Mouse (Mus musculus) forebrain, postnatal 0 days (tissue): Measurements from ENCODE around the gene Dcakd. TPM values are rescaled to one million over a fixed set of nuclear protein-coding genes. Genes with fewer than 3 reads are reported as not detected.

Experiments
- ATAC-seq: fragments of 200-750 bp; cut with Nextera tagmentation; 2 replicates; pipeline ENCODE4 v1.8.0; 2017; ENCODE audit warnings: mild to moderate bottlenecking, moderate library complexity
- DNase-seq: peaks from one replicate; pipeline ENCODE4 v3.0.0-alpha.2; 2015
- H3K27ac ChIP-seq: fragments of 300-500 bp; sonication (generic); 2 replicates; pipeline ENCODE4 v1.5.1; 2014; ENCODE audit warnings: low read depth, mild to moderate bottlenecking, antibody characterized with exemption, low read length, moderate library complexity, mixed read lengths
- H3K27me3 ChIP-seq: fragments of 300-500 bp; sonication (generic); 2 replicates; pipeline ENCODE4 v1.6.1; 2014; ENCODE audit warnings: mild to moderate bottlenecking, low read length, mixed read lengths; ENCODE audit not compliant: insufficient read depth
- H3K36me3 ChIP-seq: fragments of 300-500 bp; sonication (generic); 2 replicates; pipeline ENCODE4 v1.6.1; 2014; ENCODE audit warnings: mild to moderate bottlenecking, moderate library complexity; ENCODE audit not compliant: insufficient read depth
- H3K4me1 ChIP-seq: fragments of 300-500 bp; sonication (generic); 2 replicates; pipeline ENCODE4 v1.6.1; 2014; ENCODE audit warnings: antibody characterized with exemption; ENCODE audit not compliant: insufficient read depth
- H3K4me2 ChIP-seq: fragments of 300-500 bp; sonication (generic); 2 replicates; pipeline ENCODE4 v1.6.1; 2014; ENCODE audit warnings: low read depth, mild to moderate bottlenecking, moderate library complexity
- H3K4me3 ChIP-seq: fragments of 300-500 bp; sonication (generic); 2 replicates; pipeline ENCODE4 v1.5.1; 2014; ENCODE audit warnings: low read depth, low read length, mixed read lengths
- H3K9ac ChIP-seq: fragments of 300-500 bp; sonication (generic); 2 replicates; pipeline ENCODE4 v1.6.1; 2014; ENCODE audit warnings: mild to moderate bottlenecking
- H3K9me3 ChIP-seq: fragments of 300-500 bp; sonication (generic); 2 replicates; pipeline ENCODE4 v1.6.1; 2016; ENCODE audit warnings: low read length
- CTCF ChIP-seq: sonication (generic); IDR thresholded peaks from 2 replicates; pipeline ENCODE4 v1.5.1; 2016; ENCODE audit warnings: antibody characterized with exemption, control low read depth, low read depth
- WGBS: fragments of 180-500 bp; shearing (Covaris S2); extraction: QIAGEN DNeasy Blood & Tissue Kit; methylation state at CpG from one replicate; pipeline ENCODE4 v1.1.7; 2014; 5-methylcytosine and 5-hydroxymethylcytosine counted together
- polyA plus RNA-seq: library from polyadenylated mRNA; unstranded; fragments of >200 nt; fragmentation: Nextera tagmentation; extraction: Ambion mirVana; gene quantifications from 2 replicates; pipeline ENCODE4 v1.2.1, GENCODE M21; 2015
- total RNA-seq: library from RNA; depleted of rRNA; stranded (reverse); fragments of >200 nt; gene quantifications from 2 replicates; pipeline ENCODE4 v1.2.3, GENCODE M21; 2014

The Dcakd gene
- total and polyA plus RNA-seq, 2 experiments from 2014 or later: 148 to 173 TPM

DNA sequence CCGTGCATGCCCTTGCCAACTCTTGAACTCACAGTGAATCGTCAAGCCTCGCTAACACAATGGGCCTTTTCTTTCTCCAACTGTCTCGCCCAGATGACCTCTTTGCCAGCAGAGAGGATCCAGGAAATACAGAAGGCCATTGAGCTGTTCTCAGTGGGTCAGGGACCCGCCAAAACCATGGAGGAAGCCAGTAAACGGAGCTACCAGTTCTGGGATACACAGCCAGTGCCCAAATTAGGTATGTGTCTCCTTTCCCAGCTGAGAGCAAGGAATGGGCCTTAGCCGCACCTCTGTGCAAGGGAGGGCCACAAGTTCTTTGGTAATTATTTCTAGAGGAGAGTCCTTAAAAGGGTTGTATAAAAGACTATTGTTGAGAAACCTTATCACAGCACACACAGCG lies 18.2 kb upstream of the Dcakd start:
- Histone ChIP-seq H3K4me2 (no peak overlapping the region), H3K27me3 (no peaks in the 10 kb centered on the region), H3K36me3 (peaks cover 62% of the 10 kb centered on the region), H3K4me3 (no peak overlapping the region), H3K27ac (no peak overlapping the region), H3K9me3 (no peaks in the 10 kb centered on the region), H3K9ac (no peak overlapping the region), H3K4me1 (no peaks in the 10 kb centered on the region)
- DNase-seq: no peak
- no peak for TF ChIP-seq CTCF
- WGBS: 40% methylated on average over 8 of the region's 8 CpGs
- ATAC-seq: no peak

DNA sequence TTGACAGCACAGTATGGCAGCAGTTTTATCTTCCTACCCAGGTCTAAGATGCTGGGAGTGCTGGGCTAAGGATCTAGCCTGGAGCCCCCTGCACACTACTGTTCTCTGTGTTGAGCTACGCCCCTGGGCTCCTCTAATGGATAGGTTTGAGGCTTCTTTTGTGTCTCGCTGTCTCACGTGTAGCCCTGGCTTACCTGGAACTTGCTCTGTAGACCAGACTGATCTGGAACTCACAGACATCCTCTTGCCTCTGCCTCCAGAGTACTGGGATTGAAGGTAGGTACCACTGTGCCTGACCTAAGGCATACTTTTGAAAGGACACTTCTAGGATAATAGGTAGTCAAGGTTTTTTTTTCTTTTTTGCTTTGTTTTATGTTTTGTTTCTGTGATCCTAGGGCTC lies 15.8 kb upstream of the Dcakd start:
- H3K4me1 ChIP-seq: no peaks in the 10 kb centered on the region
- H3K36me3 ChIP-seq: peaks cover 44% of the 10 kb centered on the region
- ATAC-seq: no peak
- H3K4me2 ChIP-seq: no peak overlapping the region
- H3K9me3 ChIP-seq: no peaks in the 10 kb centered on the region
- H3K4me3 ChIP-seq: no peak overlapping the region
- WGBS: 95% methylated on average over 3 of the region's 3 CpGs
- no peak overlapping the region for H3K9ac ChIP-seq
- TF ChIP-seq CTCF: no peak
- no peak for DNase-seq
- no peaks in the 10 kb centered on the region for H3K27me3 ChIP-seq
- no peak overlapping the region for H3K27ac ChIP-seq

DNA sequence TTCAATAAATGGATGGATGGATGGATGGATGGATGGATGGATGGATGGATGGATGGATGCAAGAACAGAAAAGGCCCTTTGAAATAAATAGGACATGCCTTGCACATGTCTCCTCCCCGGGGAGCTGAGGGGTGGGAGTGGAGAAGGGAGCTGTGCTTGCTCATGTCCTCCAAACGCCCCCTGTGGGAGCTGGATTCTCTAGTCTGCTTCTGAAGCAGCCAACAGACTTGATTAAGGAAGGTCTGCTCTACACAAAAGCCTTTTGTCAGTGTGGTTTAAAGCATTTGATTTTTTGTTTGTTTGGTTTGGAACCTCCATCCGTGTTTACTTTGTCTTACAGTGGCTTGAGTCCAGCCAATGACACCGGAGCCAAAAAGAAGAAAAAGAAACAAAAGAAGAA lies 14.7 kb upstream of the Dcakd start:
- 46% methylated on average over 4 of the region's 4 CpGs for WGBS
- Histone ChIP-seq H3K9ac (no peak overlapping the region), H3K27me3 (no peaks in the 10 kb centered on the region), H3K4me2 (no peak overlapping the region), H3K4me1 (no peaks in the 10 kb centered on the region), H3K4me3 (no peak overlapping the region), H3K36me3 (peaks cover 44% of the 10 kb centered on the region), H3K27ac (no peak overlapping the region), H3K9me3 (no peaks in the 10 kb centered on the region)
- TF ChIP-seq CTCF: peak; percentile 32; the same call in 1 of the 2 replicates
- ATAC-seq: no peak
- DNase-seq: no peak

DNA sequence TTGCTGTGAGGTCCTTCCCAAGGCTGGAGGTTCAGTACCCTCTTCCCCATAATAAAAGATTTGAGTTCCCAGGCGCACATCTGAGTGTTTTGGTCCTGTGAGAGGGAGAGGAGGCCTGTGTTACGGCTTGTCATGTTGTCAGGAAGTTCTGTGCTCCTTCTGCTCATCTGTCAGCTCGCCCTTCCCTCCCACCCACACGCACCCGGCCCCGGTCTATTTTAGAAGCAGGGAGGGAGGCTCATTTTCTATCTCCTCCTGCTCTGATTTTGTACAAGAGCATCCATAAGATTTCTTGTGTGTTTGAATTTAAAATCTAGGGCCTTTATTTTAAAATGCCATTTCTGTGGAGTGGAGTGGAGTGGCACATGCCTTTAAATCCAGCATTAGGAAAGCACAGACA lies 9.9 kb upstream of the Dcakd start:
- 74% methylated on average over 6 of the region's 6 CpGs for WGBS
- no peak for TF ChIP-seq CTCF
- Histone ChIP-seq H3K4me2 (no peak overlapping the region), H3K4me3 (no peak overlapping the region), H3K9ac (no peak overlapping the region), H3K36me3 (0 out of 2 replicates have a peak, but pooled peaks cover under 1% of the 10 kb centered on the region), H3K9me3 (no peaks in the 10 kb centered on the region), H3K27ac (peak overlapping the region; percentile 40; the same call in 1 of the 2 replicates), H3K4me1 (no peaks in the 10 kb centered on the region), H3K27me3 (no peaks in the 10 kb centered on the region)
- DNase-seq (no peak), ATAC-seq (no peak; the same call in 1 of the 2 replicates)

DNA sequence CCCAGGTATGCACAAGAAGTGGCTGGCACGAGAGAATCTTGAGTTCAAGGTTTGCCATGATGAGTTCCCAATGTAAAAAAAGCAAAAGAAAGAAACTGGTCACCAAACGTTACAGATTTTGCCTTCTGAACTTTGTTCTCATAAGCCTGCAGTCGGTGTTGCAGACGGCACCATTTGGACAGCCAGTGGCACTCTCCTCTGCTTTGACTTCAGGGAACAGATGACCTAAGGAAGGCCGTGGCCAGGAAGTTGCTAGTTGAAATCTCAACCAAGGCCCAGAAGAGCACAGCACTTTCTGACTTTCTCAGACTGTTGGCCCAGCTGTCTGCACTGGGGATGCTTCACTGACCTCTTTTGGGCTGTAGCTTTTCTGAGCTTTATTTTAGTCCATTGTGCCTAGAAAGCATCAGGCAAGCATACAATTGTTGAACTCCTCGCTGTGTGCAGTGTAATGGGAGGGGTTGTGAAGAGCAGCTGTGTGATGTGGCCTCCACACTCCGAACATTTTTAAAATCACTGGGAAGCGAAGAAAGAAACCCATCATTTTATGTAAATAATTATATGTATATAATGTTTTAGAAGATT lies 8.8 kb upstream of the Dcakd start:
- H3K9ac ChIP-seq: no peak overlapping the region
- no peaks in the 10 kb centered on the region for H3K36me3 ChIP-seq
- no peak for ATAC-seq
- TF ChIP-seq CTCF: no peak
- H3K27ac ChIP-seq: no peak overlapping the region
- no peaks in the 10 kb centered on the region for H3K27me3 ChIP-seq
- DNase-seq: no peak
- no peaks in the 10 kb centered on the region for H3K9me3 ChIP-seq
- H3K4me3 ChIP-seq: no peak overlapping the region
- no peaks in the 10 kb centered on the region for H3K4me1 ChIP-seq
- 83% methylated on average over 8 of the region's 8 CpGs for WGBS
- no peak overlapping the region for H3K4me2 ChIP-seq

DNA sequence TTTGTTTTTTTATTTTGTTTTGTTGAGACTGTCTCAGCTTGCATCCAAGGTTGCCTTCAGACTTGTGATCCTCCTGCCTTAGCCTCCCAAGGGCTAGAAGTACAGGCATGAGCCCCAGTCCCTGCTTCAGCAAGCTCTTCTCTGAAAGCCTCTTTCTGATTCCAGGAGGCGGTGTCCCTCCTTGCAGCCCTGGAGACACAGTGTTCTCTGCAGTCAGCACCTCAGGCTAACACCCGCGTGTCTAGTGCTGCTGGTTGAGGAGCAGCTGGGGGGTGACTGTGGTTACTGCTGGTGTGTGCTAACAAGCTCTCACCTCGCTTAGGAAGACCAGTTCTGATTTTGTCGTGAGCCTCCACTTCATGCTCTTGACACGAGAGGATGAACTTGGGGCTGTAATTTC lies 6.9 kb upstream of the Dcakd start:
- DNase-seq (no peak), ATAC-seq (no peak)
- Histone ChIP-seq H3K36me3 (no peaks in the 10 kb centered on the region), H3K4me3 (no peak overlapping the region), H3K9me3 (no peaks in the 10 kb centered on the region), H3K27ac (no peak overlapping the region), H3K4me1 (no peaks in the 10 kb centered on the region), H3K4me2 (no peak overlapping the region), H3K27me3 (no peaks in the 10 kb centered on the region), H3K9ac (no peak overlapping the region)
- 88% methylated on average over 6 of the region's 6 CpGs for WGBS
- no peak for TF ChIP-seq CTCF

DNA sequence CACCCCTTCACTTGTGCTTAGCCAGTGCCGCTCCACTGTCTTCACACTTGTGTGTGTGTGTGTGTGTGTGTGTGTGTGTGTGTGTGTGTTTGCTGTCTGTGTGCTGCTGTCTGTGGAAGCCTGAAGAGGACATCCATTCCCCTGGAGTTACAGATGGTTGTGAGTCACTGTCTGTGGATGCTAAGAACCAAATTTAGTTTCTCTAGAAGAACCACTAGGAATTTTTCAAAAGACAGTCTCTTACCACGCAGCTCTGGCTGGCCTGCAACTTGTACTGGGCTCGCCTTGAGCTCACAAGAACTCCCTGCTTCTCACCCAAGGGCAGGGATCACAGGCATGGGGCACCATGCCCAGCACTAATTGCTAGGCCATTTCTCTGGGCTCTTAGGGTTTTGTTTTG lies 4.9 kb upstream of the Dcakd start:
- Histone ChIP-seq H3K4me3 (no peak overlapping the region), H3K27me3 (no peaks in the 10 kb centered on the region), H3K36me3 (no peaks in the 10 kb centered on the region), H3K9ac (no peak overlapping the region), H3K9me3 (no peaks in the 10 kb centered on the region), H3K4me2 (no peak overlapping the region), H3K4me1 (peaks cover 7% of the 10 kb centered on the region), H3K27ac (no peak overlapping the region)
- ATAC-seq: no peak
- 78% methylated on average over 3 of the region's 3 CpGs for WGBS
- no peak for TF ChIP-seq CTCF
- no peak for DNase-seq
